Mouse (Mus musculus) liver, embryonic 16.5 days (tissue): ENCODE measurements around the gene Adrm1. TPM values are rescaled to one million over a fixed set of nuclear protein-coding genes. Genes with fewer than 3 reads are reported as not detected.

ENCODE experiments used
- microRNA-seq: library from miRNA; unstranded; fragments of <30 nt; microRNA quantifications from one replicate; pipeline ENCODE4, GENCODE M21; 2016
- polyA plus RNA-seq: library from polyadenylated mRNA; unstranded; fragments of >200 nt; fragmentation: Nextera tagmentation; extraction: Ambion mirVana; gene quantifications from 2 replicates; pipeline ENCODE4 v1.2.1, GENCODE M21; 2015

Gene Adrm1
- polyA plus RNA-seq, 1 experiment from 2014 or later = 91.4 TPM

Small RNA genes within 50 kb of the gene (microRNA-seq; reads per million reads assigned to microRNA genes)
- not detected for gene Mir7005

Other genes starting within 250 kb of the Adrm1 start
- 1.6 and 1.7 TPM in 2 replicates for gene Taf4, start 194.8 kb upstream of the Adrm1 start, polyA plus RNA-seq
- 0.86 and 0.91 TPM in 2 replicates for gene Lsm14b, start 146.5 kb upstream of the Adrm1 start, polyA plus RNA-seq
- 214 and 234 TPM in 2 replicates for gene Psma7, start 129.1 kb upstream of the Adrm1 start, polyA plus RNA-seq
- 1.0 and 1.1 TPM in 2 replicates for gene Ss18l1, start 129.0 kb upstream of the Adrm1 start, polyA plus RNA-seq
- 9.7 and 11.1 TPM in 2 replicates for gene Mtg2, start 100.9 kb upstream of the Adrm1 start, polyA plus RNA-seq
- gene Hrh3, start 67.0 kb upstream of the Adrm1 start, polyA plus RNA-seq = not detected in 2 replicates
- gene Osbpl2, start 52.2 kb upstream of the Adrm1 start, polyA plus RNA-seq = 8.7 and 10.2 TPM in 2 replicates
- 2.0 and 2.6 TPM in 2 replicates for gene Lama5, start 54.4 kb downstream of the Adrm1 start, polyA plus RNA-seq
- 262 and 314 TPM in 2 replicates for gene Rps21, start 85.9 kb downstream of the Adrm1 start, polyA plus RNA-seq
- gene Cables2, start 102.0 kb downstream of the Adrm1 start, polyA plus RNA-seq = 1.3 and 1.7 TPM in 2 replicates
- not detected in 2 replicates for gene Rbbp8nl, start 118.4 kb downstream of the Adrm1 start, polyA plus RNA-seq
- 0.16 and 0.38 TPM in 2 replicates for gene Gata5, start 163.2 kb downstream of the Adrm1 start, polyA plus RNA-seq